Mouse (Mus musculus): ENCODE data around the gene Trp73.

GRCm38 (mm10) chr4:154045837-154046236 is 94.2 kb downstream of the Trp73 start:
- TF ChIP-seq EP300 (IDR thresholded peaks at IDR 0.05; ENCODE audit: insufficient read depth, low read depth, low read length) (no peak), CTCF (IDR thresholded peaks at IDR 0.05; ENCODE audit: low read depth, low read length) (peak; percentile 37)

Data from ES-Bruce4 (cell line).